Mouse (Mus musculus) heart, postnatal 14 days (tissue): ENCODE measurements around the gene Kidins220. TPM values are rescaled to one million over a fixed set of nuclear protein-coding genes. Genes with fewer than 3 reads are reported as not detected.
A peak's percentile ranks its signal among the peaks of the same experiment; 100 is the strongest.

ENCODE experiments used
- DNase-seq, 2 experiments: peaks; one replicate each; pipeline ENCODE4 v3.0.0; 2021 to 2022
- intact Hi-C: fragments of 180-260 bp; cut with DNase I; formaldehyde crosslinking; loops from one replicate; pipeline ENCODE4 v1.15.1; 2025
- long read RNA-seq, 2 experiments: library from polyadenylated mRNA; stranded (forward); transcript quantifications; one replicate each; pipeline ENCODE4 v2.0.0; 2021
- total RNA-seq, 2 experiments: library from RNA; stranded (reverse); gene quantifications; 2 replicates each; pipeline ENCODE4 v1.2.3; 2021

Kidins220 gene
- 100 to 1,000 TPM in 1 of 2 experiments, 10 to 100 TPM in 1; 91.8 to 102 TPM for total RNA-seq
- long read RNA-seq, experiment 1, partial matches to known transcripts = 8 of 34 reads
- long read RNA-seq, experiment 1, other reads (novel, unspliced or antisense) = 26 of 34 reads
- long read RNA-seq, experiment 2, partial matches to known transcripts = 7 of 31 reads
- long read RNA-seq, experiment 2, other reads (novel, unspliced or antisense) = 24 of 31 reads

GRCm38 (mm10) chr12:24974446-24975114 is at the start of gene Kidins220:
Gene Kidins220, plus strand, starts transcription at chr12:24974925.
- intact Hi-C loops = no loop called here
- peak; percentile 93 to 98 for DNase-seq

- no peak for DNase-seq
- intact Hi-C loops = no loop called here
Measured at GRCm38 (mm10) chr12:24925276-24925675, 49.4 kb upstream of the Kidins220 start.

GRCm38 (mm10) chr12:24925684-24926083 is 49.0 kb upstream of the Kidins220 start:
- intact Hi-C loops = loop anchor here (2.0 kb wide), 1 partner anchor 31 kb away; no protein-coding TSS in a partner anchor
- no peak for DNase-seq

GRCm38 (mm10) chr12:24928051-24928748 is 46.5 kb upstream of the Kidins220 start:
- no peak for DNase-seq
- intact Hi-C loops = no loop called here

- intact Hi-C loops = no loop called here
- no peak for DNase-seq
Measured at GRCm38 (mm10) chr12:24929043-24929442, 45.7 kb upstream of the Kidins220 start.

GRCm38 (mm10) chr12:24930760-24931159 is 44.0 kb upstream of the Kidins220 start:
- DNase-seq = no peak
- intact Hi-C loops = no loop called here

- intact Hi-C loops = no loop called here
- no peak for DNase-seq
Measured at GRCm38 (mm10) chr12:24932120-24932519, 42.6 kb upstream of the Kidins220 start.

- no peak for DNase-seq
- intact Hi-C loops = no loop called here
Measured at GRCm38 (mm10) chr12:24933206-24933775, 41.4 kb upstream of the Kidins220 start.

GRCm38 (mm10) chr12:24933996-24934395 is 40.7 kb upstream of the Kidins220 start:
- intact Hi-C loops = no loop called here
- no peak for DNase-seq

- intact Hi-C loops = no loop called here
- DNase-seq = no peak
Measured at GRCm38 (mm10) chr12:24936281-24936680, 38.4 kb upstream of the Kidins220 start.

GRCm38 (mm10) chr12:24939372-24939771 is 35.4 kb upstream of the Kidins220 start:
- intact Hi-C loops = no loop called here
- no peak for DNase-seq

- intact Hi-C loops = no loop called here
- DNase-seq = no peak
Measured at GRCm38 (mm10) chr12:24942619-24943287, 32.0 kb upstream of the Kidins220 start.

- DNase-seq = no peak
- intact Hi-C loops = no loop called here
Measured at GRCm38 (mm10) chr12:24943427-24943826, 31.3 kb upstream of the Kidins220 start.

GRCm38 (mm10) chr12:24944597-24944996 is 30.1 kb upstream of the Kidins220 start:
- no peak for DNase-seq
- intact Hi-C loops = no loop called here

- DNase-seq = no peak
- intact Hi-C loops = no loop called here
Measured at GRCm38 (mm10) chr12:24947065-24947464, 27.7 kb upstream of the Kidins220 start.

GRCm38 (mm10) chr12:24948344-24948743 is 26.4 kb upstream of the Kidins220 start:
- intact Hi-C loops = loop anchor here (1.0 to 2.0 kb wide), 2 partner anchors 116 to 238 kb away; no protein-coding TSS in a partner anchor
- DNase-seq = peak; percentile 33 to 53

- intact Hi-C loops = no loop called here
- no peak for DNase-seq
Measured at GRCm38 (mm10) chr12:24950376-24951046, 24.2 kb upstream of the Kidins220 start.

GRCm38 (mm10) chr12:24952147-24952546 is 22.6 kb upstream of the Kidins220 start:
- intact Hi-C loops = loop anchor here (1.0 kb wide), 1 partner anchor 242 kb away; no protein-coding TSS in a partner anchor
- DNase-seq = peak; percentile 64 to 79

- DNase-seq = no peak
- intact Hi-C loops = no loop called here
Measured at GRCm38 (mm10) chr12:24955137-24955536, 19.6 kb upstream of the Kidins220 start.

- intact Hi-C loops = no loop called here
- no peak for DNase-seq
Measured at GRCm38 (mm10) chr12:24958526-24958925, 16.2 kb upstream of the Kidins220 start.
